Mouse (Mus musculus) E14TG2a.4 (cell line): ENCODE data around the gene Rpl5.

Source experiments
- CTCF ChIP-seq: conservative IDR thresholded peaks from 2 replicates; pipeline ENCODE4 v1.5.1; 2014; ENCODE audit warnings: low read length
- NANOG ChIP-seq: IDR thresholded peaks from 2 replicates; pipeline ENCODE4 v1.6.1; 2014; ENCODE audit warnings: borderline replicate concordance, low read length, mixed read lengths

- TF ChIP-seq CTCF = no peak
- TF ChIP-seq NANOG = no peak
Measured at GRCm38 (mm10) chr5:107932556-107932955, 32.3 kb downstream of the Rpl5 start.
